Mouse (Mus musculus) left cerebral cortex, adult 11 months (tissue): ENCODE measurements around the gene Mphosph9.
"Not testable (repeated sequence)": the region's sequence is repeated elsewhere in the genome, so short reads cannot be mapped to it uniquely, and the experiment has no call there.

ENCODE experiments used
- DNase-seq: peaks from one replicate; pipeline ENCODE4 v3.0.0; 2022; ENCODE audit warnings: low spot score

Mphosph9 gene

GRCm38 (mm10) chr5:124234778-124235177, 93.0 kb downstream of the Mphosph9 start:
- DNase-seq: no peak

GRCm38 (mm10) chr5:124233874-124234661, 93.7 kb downstream of the Mphosph9 start:
- DNase-seq: no peak

- DNase-seq: no peak
Observed at GRCm38 (mm10) chr5:124233144-124233465, 94.7 kb downstream of the Mphosph9 start.

- no peak for DNase-seq
Observed at GRCm38 (mm10) chr5:124232360-124233143, 95.2 kb downstream of the Mphosph9 start.

GRCm38 (mm10) chr5:124230461-124230860, 97.3 kb downstream of the Mphosph9 start:
- no peak for DNase-seq

- DNase-seq: no peak
Observed at GRCm38 (mm10) chr5:124227193-124227592, 100.6 kb downstream of the Mphosph9 start.

GRCm38 (mm10) chr5:124226494-124226893, 101.3 kb downstream of the Mphosph9 start:
- DNase-seq: no peak

- no peak for DNase-seq
Observed at GRCm38 (mm10) chr5:124225891-124226290, 101.9 kb downstream of the Mphosph9 start.

GRCm38 (mm10) chr5:124224321-124225092, 103.3 kb downstream of the Mphosph9 start:
- no peak for DNase-seq

GRCm38 (mm10) chr5:124223574-124223973, 104.2 kb downstream of the Mphosph9 start:
- DNase-seq: no peak

- DNase-seq: no peak
Observed at GRCm38 (mm10) chr5:124222696-124223095, 105.1 kb downstream of the Mphosph9 start.

- no peak for DNase-seq
Observed at GRCm38 (mm10) chr5:124221736-124222040, 106.1 kb downstream of the Mphosph9 start.

GRCm38 (mm10) chr5:124221037-124221735, 106.6 kb downstream of the Mphosph9 start:
- DNase-seq: peak; percentile 92

- DNase-seq: no peak
Observed at GRCm38 (mm10) chr5:124220551-124220950, 107.2 kb downstream of the Mphosph9 start.

- DNase-seq: no peak
Observed at GRCm38 (mm10) chr5:124219431-124219830, 108.3 kb downstream of the Mphosph9 start.

GRCm38 (mm10) chr5:124218986-124219385, 108.8 kb downstream of the Mphosph9 start:
- no peak for DNase-seq

GRCm38 (mm10) chr5:124217566-124218249, 110.1 kb downstream of the Mphosph9 start:
- DNase-seq: peak; percentile 66

GRCm38 (mm10) chr5:124217092-124217491, 110.7 kb downstream of the Mphosph9 start:
- not testable (repeated sequence) for DNase-seq

GRCm38 (mm10) chr5:124216403-124216802, 111.4 kb downstream of the Mphosph9 start:
- DNase-seq: no peak

- DNase-seq: no peak
Observed at GRCm38 (mm10) chr5:124215647-124216046, 112.1 kb downstream of the Mphosph9 start.

GRCm38 (mm10) chr5:124214516-124215145, 113.1 kb downstream of the Mphosph9 start:
- no peak for DNase-seq
